In genomic region chr13:38983751-38984150, GRCm38 (mm10) we compare ENCODE assay signal across 19 mouse cellular contexts.
"Had no signal": no experiment of that assay in that cellular context is flagged by ENCODE, and none has a peak within 500 bp of the region (broad histone marks: within the 10 kb centered on the region; RNA-seq: fewer than 3 reads in every experiment).

No protein-coding gene starts in this region.

- ATAC-seq: midbrain, embryonic 16.5 days had no signal

- H3K27me3 ChIP-seq: lung, embryonic 15.5 days; midbrain, embryonic 12.5 days; neural tube, embryonic 13.5 days; neural tube, embryonic 15.5 days had no signal

- H3K4me3 ChIP-seq: lung, embryonic 15.5 days; midbrain, embryonic 10.5 days; midbrain, embryonic 12.5 days; myocyte; neural tube, embryonic 13.5 days; neural tube, embryonic 15.5 days had no signal

- H3K27ac ChIP-seq: lung, embryonic 15.5 days; midbrain, embryonic 10.5 days; midbrain, embryonic 12.5 days; neural tube, embryonic 13.5 days; neural tube, embryonic 15.5 days had no signal

- H3K9me3 ChIP-seq: lung, embryonic 15.5 days; midbrain, embryonic 10.5 days; midbrain, embryonic 12.5 days had no signal

- H3K9ac ChIP-seq: lung, embryonic 15.5 days; midbrain, embryonic 12.5 days; neural tube, embryonic 13.5 days; neural tube, embryonic 15.5 days had no signal

- DNase-seq: lung, adult 18-20 months; lung, postnatal 10 days; lung, postnatal 4 days; midbrain, embryonic 14.5 days; retina, postnatal 1 day; right cerebral cortex, adult 18-20 months; right cerebral cortex, postnatal 25 days; right cerebral cortex, postnatal 4 days; spleen, adult 18-20 months; thymus, adult 2 months; thymus, postnatal 25 days; thymus, postnatal 4 days had no signal

- H3K4me1 ChIP-seq: lung, embryonic 15.5 days; midbrain, embryonic 10.5 days; midbrain, embryonic 12.5 days; neural tube, embryonic 13.5 days; neural tube, embryonic 15.5 days had no signal

- H3K4me2 ChIP-seq: lung, embryonic 15.5 days; midbrain, embryonic 12.5 days; neural tube, embryonic 13.5 days; neural tube, embryonic 15.5 days had no signal

- H3K36me3 ChIP-seq: lung, embryonic 15.5 days; midbrain, embryonic 10.5 days; midbrain, embryonic 12.5 days; neural tube, embryonic 13.5 days; neural tube, embryonic 15.5 days had no signal
